Mouse (Mus musculus): ENCODE measurements around the gene Ttc19.

Ttc19 gene

GRCm38 (mm10) chr11:62266466-62267214 lies 14.6 kb upstream of the Ttc19 start:
- TF ChIP-seq GATA4 (IDR thresholded peaks at IDR 0.05; ENCODE audit: insufficient replicate concordance, low read length) = no peak

- no peak for TF ChIP-seq GATA4 (IDR thresholded peaks at IDR 0.05; ENCODE audit: insufficient replicate concordance, low read length)
Observed at GRCm38 (mm10) chr11:62268381-62268780, 12.9 kb upstream of the Ttc19 start.

GRCm38 (mm10) chr11:62269097-62269496 lies 12.2 kb upstream of the Ttc19 start:
- no peak for TF ChIP-seq GATA4 (IDR thresholded peaks at IDR 0.05; ENCODE audit: insufficient replicate concordance, low read length)

- no peak for TF ChIP-seq GATA4 (IDR thresholded peaks at IDR 0.05; ENCODE audit: insufficient replicate concordance, low read length)
Observed at GRCm38 (mm10) chr11:62270851-62271250, 10.4 kb upstream of the Ttc19 start.

GRCm38 (mm10) chr11:62277086-62277485 lies 4.2 kb upstream of the Ttc19 start:
- no peak for TF ChIP-seq GATA4 (IDR thresholded peaks at IDR 0.05; ENCODE audit: insufficient replicate concordance, low read length)

- TF ChIP-seq GATA4 (IDR thresholded peaks at IDR 0.05; ENCODE audit: insufficient replicate concordance, low read length) = no peak
Observed at GRCm38 (mm10) chr11:62278027-62278426, 3.2 kb upstream of the Ttc19 start.

GRCm38 (mm10) chr11:62281601-62281997 lies 326 bp downstream of the Ttc19 start:
- TF ChIP-seq GATA4 (IDR thresholded peaks at IDR 0.05; ENCODE audit: insufficient replicate concordance, low read length) = 0 out of 2 replicates have a peak, but pooled peaks have one; percentile 2

- no peak for TF ChIP-seq GATA4 (IDR thresholded peaks at IDR 0.05; ENCODE audit: insufficient replicate concordance, low read length)
Observed at GRCm38 (mm10) chr11:62285020-62285419, 3.7 kb downstream of the Ttc19 start.

GRCm38 (mm10) chr11:62287700-62288099 lies 6.4 kb downstream of the Ttc19 start:
- TF ChIP-seq GATA4 (IDR thresholded peaks at IDR 0.05; ENCODE audit: insufficient replicate concordance, low read length) = no peak

- no peak for TF ChIP-seq GATA4 (IDR thresholded peaks at IDR 0.05; ENCODE audit: insufficient replicate concordance, low read length)
Observed at GRCm38 (mm10) chr11:62294121-62294520, 12.8 kb downstream of the Ttc19 start.

GRCm38 (mm10) chr11:62298883-62299282 lies 17.6 kb downstream of the Ttc19 start:
- no peak for TF ChIP-seq GATA4 (IDR thresholded peaks at IDR 0.05; ENCODE audit: insufficient replicate concordance, low read length)

- no peak for TF ChIP-seq GATA4 (IDR thresholded peaks at IDR 0.05; ENCODE audit: insufficient replicate concordance, low read length)
Observed at GRCm38 (mm10) chr11:62305866-62306265, 24.6 kb downstream of the Ttc19 start.

GRCm38 (mm10) chr11:62309296-62309695 lies 28.0 kb downstream of the Ttc19 start:
- no peak for TF ChIP-seq GATA4 (IDR thresholded peaks at IDR 0.05; ENCODE audit: insufficient replicate concordance, low read length)

- TF ChIP-seq GATA4 (IDR thresholded peaks at IDR 0.05; ENCODE audit: insufficient replicate concordance, low read length) = no peak
Observed at GRCm38 (mm10) chr11:62314984-62315383, 33.7 kb downstream of the Ttc19 start.

GRCm38 (mm10) chr11:62317746-62318145 lies 36.5 kb downstream of the Ttc19 start:
- TF ChIP-seq GATA4 (IDR thresholded peaks at IDR 0.05; ENCODE audit: insufficient replicate concordance, low read length) = no peak

- no peak for TF ChIP-seq GATA4 (IDR thresholded peaks at IDR 0.05; ENCODE audit: insufficient replicate concordance, low read length)
Observed at GRCm38 (mm10) chr11:62320097-62320496, 38.8 kb downstream of the Ttc19 start.

GRCm38 (mm10) chr11:62323659-62324058 lies 42.4 kb downstream of the Ttc19 start:
- TF ChIP-seq GATA4 (IDR thresholded peaks at IDR 0.05; ENCODE audit: insufficient replicate concordance, low read length) = no peak

Data from liver, adult (tissue).